Mouse (Mus musculus) WW6 (cell line): ENCODE measurements around the gene Zfp710.
"Not testable (repeated sequence)": the region's sequence is repeated elsewhere in the genome, so short reads cannot be mapped to it uniquely, and the experiment has no call there.

Experiments used
- DNase-seq: peaks from one replicate; pipeline ENCODE4 v3.0.0-alpha.2; 2013; ENCODE audit warnings: low read depth, low spot score

Zfp710 gene

DNA sequence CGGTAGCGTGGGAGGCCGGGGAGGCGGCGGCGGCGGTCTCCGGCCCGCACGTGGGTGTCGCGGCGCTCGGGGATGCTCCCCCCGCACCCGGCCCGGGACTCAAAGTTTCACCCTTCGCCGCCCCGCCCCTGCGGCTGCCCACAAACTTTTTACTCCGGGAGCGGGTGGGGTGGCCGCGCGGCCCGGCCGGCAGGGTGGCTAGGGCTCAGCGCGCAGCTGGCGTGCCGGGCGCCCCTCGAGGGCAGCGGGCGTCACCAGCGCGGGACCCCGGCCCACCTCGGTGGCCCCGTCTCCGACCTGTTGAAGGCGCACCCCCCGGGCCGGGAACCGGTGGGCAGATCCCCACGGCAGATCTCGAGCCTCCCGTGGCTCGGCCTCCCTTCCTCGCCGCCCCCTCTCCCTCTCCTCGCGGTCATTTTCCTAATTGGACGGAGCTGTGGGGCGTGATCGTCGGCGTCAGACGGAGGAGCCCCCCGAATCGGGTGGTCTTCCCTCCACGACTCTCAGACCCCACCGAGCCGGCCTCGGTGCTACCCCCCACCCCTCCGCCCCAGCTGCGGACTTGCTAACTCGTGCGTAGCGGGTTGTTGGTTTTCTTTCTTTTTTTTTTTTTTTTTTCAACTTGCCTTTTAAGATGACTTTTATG is 2.5 kb downstream of the Zfp710 start:
- no peak for DNase-seq

- no peak for DNase-seq
These were observed 3.2 kb downstream of the Zfp710 start for GRCm38 (mm10) chr7:80027636-80028417.

DNA sequence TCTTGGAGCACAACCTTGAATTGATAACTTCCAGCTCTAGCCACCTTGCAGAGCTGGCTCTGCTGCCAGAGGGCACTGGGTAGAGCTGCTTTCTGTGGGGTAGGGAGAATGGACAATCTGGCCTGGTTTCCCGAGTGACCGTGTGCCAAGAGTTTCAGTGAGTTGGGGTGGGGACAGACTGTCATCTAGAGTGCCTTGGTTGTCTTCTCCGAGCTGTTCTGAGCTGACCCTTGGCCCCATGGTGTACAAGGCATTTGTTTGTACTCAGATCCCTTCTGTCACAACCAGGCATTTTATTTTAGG is 3.8 kb downstream of the Zfp710 start:
- no peak for DNase-seq

- DNase-seq, result no peak
These were observed 5.4 kb downstream of the Zfp710 start for GRCm38 (mm10) chr7:80030009-80030408.

DNA sequence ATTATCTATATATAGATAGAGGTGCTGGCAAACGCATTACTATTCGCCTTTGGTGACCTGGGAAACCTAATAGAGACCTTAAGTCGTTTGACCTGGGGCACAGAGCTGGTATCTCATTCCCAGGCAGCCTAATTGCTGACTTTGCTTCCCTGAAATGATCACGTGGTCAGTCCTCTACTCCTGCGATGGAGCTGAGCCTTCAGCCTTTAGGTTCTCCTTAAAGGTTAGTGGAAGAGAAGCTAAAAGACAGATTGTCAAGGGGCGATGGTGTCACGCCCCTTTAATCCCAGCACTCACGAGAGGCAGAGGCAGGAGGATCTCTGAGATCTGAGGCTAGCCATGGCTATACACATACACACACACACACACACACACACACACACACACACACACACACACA is 5.9 kb downstream of the Zfp710 start:
- no peak for DNase-seq

GRCm38 (mm10) chr7:80030987-80031386 is 6.4 kb downstream of the Zfp710 start:
- DNase-seq, result no peak

- no peak for DNase-seq
These were observed 6.9 kb downstream of the Zfp710 start for GRCm38 (mm10) chr7:80031478-80031877.

- no peak for DNase-seq
These were observed 7.8 kb downstream of the Zfp710 start for GRCm38 (mm10) chr7:80032216-80033052.

- DNase-seq, result no peak
These were observed 8.6 kb downstream of the Zfp710 start for GRCm38 (mm10) chr7:80033064-80033717.

DNA sequence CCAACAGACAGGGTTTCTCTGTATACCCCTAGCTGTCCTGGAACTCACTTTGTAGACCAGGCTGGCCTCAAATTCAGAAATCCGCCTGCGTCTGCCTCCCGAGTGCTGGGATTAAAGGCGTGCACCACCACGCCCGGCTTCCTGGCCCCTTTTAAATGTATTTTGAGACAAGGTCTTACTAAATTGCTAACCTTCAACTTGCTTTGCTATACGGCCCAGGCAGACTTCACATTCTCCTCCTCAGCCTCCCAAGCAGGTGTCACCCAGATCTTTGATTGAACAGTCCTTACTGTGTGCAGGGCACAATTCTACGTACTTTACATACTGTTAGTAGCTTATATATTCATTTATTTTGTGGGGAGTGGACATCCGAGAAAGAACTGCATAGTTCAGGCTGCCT is 9.2 kb downstream of the Zfp710 start:
- no peak for DNase-seq

DNA sequence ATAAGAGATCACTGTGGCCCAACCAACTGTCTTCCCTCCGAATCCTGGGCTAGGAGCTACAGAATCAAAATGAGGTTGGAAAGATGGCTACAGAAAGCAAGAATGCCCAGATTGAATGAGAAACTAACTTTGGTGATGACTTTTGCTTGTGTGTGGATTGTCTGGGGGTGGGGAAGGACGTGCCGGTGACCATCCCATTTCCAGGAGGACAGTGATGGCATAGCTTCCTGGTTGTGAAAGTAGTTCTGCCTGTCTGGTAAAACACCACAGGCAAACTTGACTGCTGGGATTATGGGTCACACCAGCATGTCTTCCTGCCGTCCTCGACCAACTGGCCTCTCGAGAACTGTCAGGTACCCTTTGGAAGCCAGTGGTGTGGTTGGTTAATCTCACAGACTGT is 10.5 kb downstream of the Zfp710 start:
- no peak for DNase-seq

GRCm38 (mm10) chr7:80035748-80036147 is 11.1 kb downstream of the Zfp710 start:
- no peak for DNase-seq

DNA sequence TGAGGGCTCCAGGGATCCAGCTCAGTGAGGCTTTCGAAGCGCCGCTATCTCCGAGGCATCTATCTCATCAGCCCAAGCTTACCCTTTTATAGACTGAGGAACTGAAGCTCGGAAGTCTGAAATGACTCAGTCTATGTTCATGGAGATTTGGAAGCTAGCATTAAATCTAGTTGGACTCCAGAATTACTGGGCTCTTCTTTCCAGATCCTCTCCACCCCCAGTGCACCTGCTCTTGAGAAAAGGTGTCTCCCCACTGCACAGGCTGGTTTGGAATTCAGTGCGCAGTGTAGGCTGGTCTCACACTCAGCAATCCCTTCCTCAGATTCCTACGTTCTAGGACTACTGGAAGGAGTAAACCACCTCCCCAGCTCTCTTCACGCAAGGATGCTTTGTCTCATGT is 15.1 kb downstream of the Zfp710 start:
- DNase-seq, result no peak

GRCm38 (mm10) chr7:80044170-80044569 is 19.6 kb downstream of the Zfp710 start:
- no peak for DNase-seq

DNA sequence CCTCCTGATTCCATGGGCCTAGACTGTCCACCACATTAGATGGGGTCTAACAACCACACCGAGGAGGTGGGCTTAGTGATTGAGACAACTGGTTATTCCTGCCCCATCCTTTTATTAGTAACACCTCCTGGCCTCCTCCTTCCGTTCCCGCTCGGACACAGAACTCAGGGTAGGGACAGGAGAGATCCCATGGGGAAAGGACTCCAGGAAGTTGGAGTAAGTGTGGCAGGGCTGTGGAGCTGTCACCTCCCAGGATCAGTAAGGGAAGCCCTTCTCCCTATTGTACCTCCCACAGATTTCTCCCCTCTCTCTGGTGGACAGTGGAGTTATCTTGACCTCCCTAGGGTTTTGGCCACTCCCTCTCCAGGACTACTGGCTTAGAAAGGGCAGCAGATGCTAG is 22.4 kb downstream of the Zfp710 start:
- DNase-seq, result no peak

- no peak for DNase-seq
These were observed 25.1 kb downstream of the Zfp710 start for GRCm38 (mm10) chr7:80049746-80050145.

GRCm38 (mm10) chr7:80050382-80050781 is 25.8 kb downstream of the Zfp710 start:
- DNase-seq, result not testable (repeated sequence)

- no peak for DNase-seq
These were observed 27.2 kb downstream of the Zfp710 start for GRCm38 (mm10) chr7:80051835-80052234.

DNA sequence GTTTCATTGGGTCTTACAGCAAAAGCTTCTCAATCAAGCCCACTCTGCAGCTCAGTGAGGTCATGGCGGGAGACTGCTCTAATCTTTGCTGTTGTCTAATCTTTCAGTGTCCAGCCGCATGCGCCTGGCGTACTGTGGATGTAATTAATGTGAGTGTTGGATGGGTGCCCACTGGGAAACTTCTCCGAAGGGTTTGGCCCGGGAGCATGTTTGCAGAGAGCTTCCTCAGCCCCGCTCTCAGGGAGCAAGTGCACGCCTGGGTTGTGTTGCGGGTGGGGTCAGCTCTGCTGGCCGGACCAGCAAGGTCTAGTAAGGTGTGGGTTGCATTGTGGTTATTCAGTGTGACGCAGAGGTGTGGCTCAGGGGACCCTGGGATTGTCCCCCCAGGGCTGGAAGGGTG is 27.6 kb downstream of the Zfp710 start:
- DNase-seq, result no peak

DNA sequence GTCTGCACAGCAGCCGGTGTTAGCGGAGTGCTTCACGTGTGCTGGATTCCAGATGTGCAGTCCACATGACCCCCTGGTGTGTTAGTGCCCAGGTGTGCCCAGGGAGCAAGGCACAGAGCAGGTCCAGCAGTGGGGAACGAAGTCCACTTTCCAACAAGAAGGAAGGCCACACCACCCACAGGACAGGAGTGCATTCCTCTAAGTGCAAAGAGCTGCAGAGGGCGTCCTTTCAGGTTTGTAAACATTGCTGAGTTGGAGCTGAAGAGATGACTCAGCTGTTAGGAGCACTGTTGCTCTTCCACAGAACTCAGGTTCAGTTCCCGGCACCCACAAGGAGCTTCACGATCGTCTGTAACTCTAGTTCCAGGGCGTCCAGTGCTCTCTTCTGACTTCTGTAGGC is 28.5 kb downstream of the Zfp710 start:
- DNase-seq, result no peak

- no peak for DNase-seq
These were observed 31.2 kb downstream of the Zfp710 start for GRCm38 (mm10) chr7:80055781-80056180.
